Mouse (Mus musculus) layer of hippocampus, adult 2 months (tissue): Measurements from ENCODE around the gene Ttc25. TPM values are rescaled to one million over a fixed set of nuclear protein-coding genes. Genes with fewer than 3 reads are reported as not detected.
"Not testable (repeated sequence)": the region's sequence is repeated elsewhere in the genome, so short reads cannot be mapped to it uniquely, and the experiment has no call there.

Source experiments
- DNase-seq, 2 experiments: peaks; one replicate each; pipeline ENCODE4 v3.0.0; 2022; ENCODE audit warnings: low spot score in 2 of 2
- H3K27ac ChIP-seq: fragments of 200-600 bp; 2 replicates; pipeline ENCODE4 v1.8.1; 2022
- H3K4me3 ChIP-seq: fragments of 200-600 bp; 2 replicates; pipeline ENCODE4 v1.8.1; 2022; ENCODE audit warnings: mild to moderate bottlenecking
- CTCF ChIP-seq: fragments of 200-600 bp; conservative IDR thresholded peaks from 2 replicates; pipeline ENCODE4 v1.8.1; 2022; ENCODE audit warnings: antibody characterized with exemption, mild to moderate bottlenecking, moderate library complexity
- total RNA-seq, 2 experiments: library from RNA; stranded (reverse); gene quantifications; 2 replicates each; pipeline ENCODE4 v1.2.3; 2021

The Ttc25 gene
- total RNA-seq, 2 experiments from 2014 or later: 1.3 to 1.7 TPM

- no peak for TF ChIP-seq CTCF
- DNase-seq: peak in 1 of 2 experiments; percentile 44
- no peak overlapping the region for H3K4me3 ChIP-seq
- H3K27ac ChIP-seq: peak overlapping the region; percentile 77
Measured at GRCm38 (mm10) chr11:100604321-100605005, 59.1 kb downstream of the Ttc25 start.

GRCm38 (mm10) chr11:100605451-100605850, 60.0 kb downstream of the Ttc25 start:
- H3K27ac ChIP-seq: peak overlapping the region; percentile 77
- H3K4me3 ChIP-seq: no peak overlapping the region
- no peak for DNase-seq
- peak; percentile 39 for TF ChIP-seq CTCF

- Histone ChIP-seq H3K4me3 (no peak overlapping the region), H3K27ac (no peak overlapping the region)
- no peak for DNase-seq
- no peak for TF ChIP-seq CTCF
Measured at GRCm38 (mm10) chr11:100607121-100607520, 61.7 kb downstream of the Ttc25 start.

GRCm38 (mm10) chr11:100608796-100609195, 63.4 kb downstream of the Ttc25 start:
- Histone ChIP-seq H3K27ac (peak overlapping the region; percentile 49), H3K4me3 (no peak overlapping the region)
- no peak for DNase-seq
- no peak for TF ChIP-seq CTCF

- Histone ChIP-seq H3K27ac (peak overlapping the region; percentile 49), H3K4me3 (no peak overlapping the region)
- TF ChIP-seq CTCF: no peak
- no peak for DNase-seq
Measured at GRCm38 (mm10) chr11:100609355-100609996, 64.1 kb downstream of the Ttc25 start.

- no peak for TF ChIP-seq CTCF
- Histone ChIP-seq H3K27ac (peak overlapping the region; percentile 49), H3K4me3 (no peak overlapping the region)
- DNase-seq: no peak
Measured at GRCm38 (mm10) chr11:100609997-100610680, 64.7 kb downstream of the Ttc25 start.

- no peak overlapping the region for H3K4me3 ChIP-seq
- peak overlapping the region; percentile 49 for H3K27ac ChIP-seq
- DNase-seq: no peak
- TF ChIP-seq CTCF: peak; percentile 63
Measured at GRCm38 (mm10) chr11:100611627-100612026, 66.2 kb downstream of the Ttc25 start.

GRCm38 (mm10) chr11:100613241-100613640, 67.8 kb downstream of the Ttc25 start:
- Histone ChIP-seq H3K4me3 (no peak overlapping the region), H3K27ac (no peak overlapping the region)
- DNase-seq: no peak
- no peak for TF ChIP-seq CTCF

GRCm38 (mm10) chr11:100616332-100616731, 70.9 kb downstream of the Ttc25 start:
- TF ChIP-seq CTCF: no peak
- H3K4me3 ChIP-seq: no peak overlapping the region
- no peak overlapping the region for H3K27ac ChIP-seq
- DNase-seq: no peak

- not testable (repeated sequence) for DNase-seq, H3K4me3 ChIP-seq, H3K27ac ChIP-seq
Measured at GRCm38 (mm10) chr11:100616836-100617235, 71.4 kb downstream of the Ttc25 start.

GRCm38 (mm10) chr11:100617480-100617879, 72.1 kb downstream of the Ttc25 start:
- no peak for TF ChIP-seq CTCF

GRCm38 (mm10) chr11:100618761-100619484, 73.5 kb downstream of the Ttc25 start, which contains the start of gene Nkiras2:
Nkiras2 (plus strand) TSS chr11:100619244.
- peak within 1 kb of the TSS; percentile 98 for H3K4me3 ChIP-seq
- peak within 1 kb of the TSS; percentile 97 for H3K27ac ChIP-seq
- no peak for TF ChIP-seq CTCF
- DNase-seq: peak in 1 of 2 experiments; percentile 30

More at GRCm38 (mm10) chr11:100617480-100617879, 72.1 kb downstream of the Ttc25 start:
- no peak for DNase-seq
- peak overlapping the region; percentile 98; the same call in 1 of the 2 replicates for H3K4me3 ChIP-seq
- no peak overlapping the region for H3K27ac ChIP-seq
